Mouse (Mus musculus) testis, adult 2 months (tissue): ENCODE measurements around the gene Nrg4.

Experiments used
- CTCF ChIP-seq: fragments of 200-500 bp; IDR thresholded peaks from 2 replicates; pipeline ENCODE4 v1.5.1; 2012; ENCODE audit warnings: low read depth, mild to moderate bottlenecking, inconsistent platforms, low read length, moderate library complexity; ENCODE audit not compliant: control insufficient read depth, insufficient read depth, insufficient replicate concordance
- POLR2A ChIP-seq: fragments of 200-500 bp; IDR thresholded peaks from 2 replicates; pipeline ENCODE4 v1.6.1; 2012; ENCODE audit warnings: low read depth, mild to moderate bottlenecking, inconsistent platforms, low read length, moderate library complexity; ENCODE audit not compliant: control insufficient read depth

- TF ChIP-seq CTCF (no peak), POLR2A (no peak)
These were observed 34.2 kb upstream of the Nrg4 start for GRCm38 (mm10) chr9:55360861-55361260.
